Mouse (Mus musculus) lung, postnatal 25 days (tissue): ENCODE results near the gene Klf16.

Experiments
- DNase-seq: peaks from one replicate; pipeline ENCODE4 v3.0.0; 2022; ENCODE audit warnings: low spot score

The Klf16 gene

DNA sequence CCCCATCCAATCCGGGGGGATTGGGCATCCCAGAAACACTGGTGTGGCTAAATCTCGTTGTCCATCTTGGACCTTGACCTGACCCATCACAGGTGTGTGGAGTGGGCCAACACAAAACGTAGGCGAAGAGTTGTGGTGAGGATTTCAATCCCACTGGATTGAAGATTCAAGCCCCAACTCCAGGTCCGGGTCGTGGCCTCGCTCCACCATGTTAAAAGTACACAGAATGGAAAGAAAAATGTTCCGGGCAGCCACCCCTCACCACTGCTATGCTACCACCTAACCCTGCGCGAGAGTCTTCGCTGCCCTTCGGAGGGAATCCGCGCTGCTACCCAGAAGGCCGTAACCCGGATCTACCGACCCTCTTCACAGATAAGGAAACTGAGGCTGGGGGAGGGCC is 1.2 kb downstream of the Klf16 start:
- no peak for DNase-seq

DNA sequence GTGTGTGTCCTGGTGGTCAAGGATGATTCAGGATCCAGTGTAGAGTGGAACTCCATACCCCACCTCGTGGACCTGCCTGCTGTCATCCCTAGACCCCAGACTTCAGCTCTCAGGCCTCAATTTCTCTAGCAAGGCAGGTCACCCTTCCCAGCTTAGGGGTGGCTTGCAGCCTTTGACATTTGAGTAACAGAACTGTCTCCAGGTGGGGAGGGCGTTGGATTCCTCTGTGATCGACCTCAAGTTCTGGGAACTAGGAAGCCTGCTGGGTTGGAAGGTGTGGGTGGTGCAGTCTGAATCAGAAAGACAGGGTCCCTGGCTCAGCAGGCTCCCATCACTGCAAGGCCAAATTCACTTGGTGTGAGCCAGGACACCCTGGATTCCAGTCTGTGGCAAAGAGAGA is 2.2 kb downstream of the Klf16 start:
- DNase-seq: no peak

DNA sequence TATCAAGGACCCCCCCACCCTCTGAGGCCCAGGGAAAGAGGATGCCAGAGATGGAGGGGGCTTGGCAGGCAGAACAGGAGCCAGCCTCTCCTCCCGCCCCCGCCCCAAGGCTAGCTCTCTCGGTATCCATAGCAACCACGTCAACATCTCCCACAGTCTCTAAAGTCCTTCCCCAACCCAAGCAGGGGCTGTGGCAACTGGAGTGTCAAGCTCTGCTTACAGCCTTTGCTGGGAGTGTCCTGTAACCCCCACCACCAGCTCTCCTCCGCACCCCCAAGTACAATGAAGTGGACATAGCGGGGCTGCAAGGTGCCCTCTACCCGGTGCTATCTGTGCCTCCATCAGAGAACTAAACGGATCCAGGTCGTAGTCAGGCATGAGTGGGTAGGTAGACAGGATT is 3.2 kb downstream of the Klf16 start:
- no peak for DNase-seq

DNA sequence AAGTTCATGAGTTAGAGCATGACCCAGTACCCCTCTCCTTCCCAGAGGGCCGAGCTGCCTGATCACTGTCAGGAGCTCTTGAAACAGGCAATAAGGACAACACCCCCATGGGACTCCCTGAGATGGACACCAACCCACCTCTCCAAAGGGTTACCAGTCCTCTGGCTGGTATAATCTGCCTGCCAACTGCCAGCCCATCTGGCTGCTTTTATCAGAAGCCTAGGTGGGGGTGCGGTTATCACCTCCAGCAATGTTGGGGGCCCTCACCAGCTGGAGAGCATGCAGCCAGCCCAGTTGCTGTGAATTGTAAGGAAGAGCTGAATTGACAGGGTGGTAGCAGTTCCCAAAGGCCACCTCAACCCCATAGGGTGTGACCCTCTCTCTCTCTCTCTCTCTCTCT is 4.6 kb downstream of the Klf16 start:
- DNase-seq: no peak

DNA sequence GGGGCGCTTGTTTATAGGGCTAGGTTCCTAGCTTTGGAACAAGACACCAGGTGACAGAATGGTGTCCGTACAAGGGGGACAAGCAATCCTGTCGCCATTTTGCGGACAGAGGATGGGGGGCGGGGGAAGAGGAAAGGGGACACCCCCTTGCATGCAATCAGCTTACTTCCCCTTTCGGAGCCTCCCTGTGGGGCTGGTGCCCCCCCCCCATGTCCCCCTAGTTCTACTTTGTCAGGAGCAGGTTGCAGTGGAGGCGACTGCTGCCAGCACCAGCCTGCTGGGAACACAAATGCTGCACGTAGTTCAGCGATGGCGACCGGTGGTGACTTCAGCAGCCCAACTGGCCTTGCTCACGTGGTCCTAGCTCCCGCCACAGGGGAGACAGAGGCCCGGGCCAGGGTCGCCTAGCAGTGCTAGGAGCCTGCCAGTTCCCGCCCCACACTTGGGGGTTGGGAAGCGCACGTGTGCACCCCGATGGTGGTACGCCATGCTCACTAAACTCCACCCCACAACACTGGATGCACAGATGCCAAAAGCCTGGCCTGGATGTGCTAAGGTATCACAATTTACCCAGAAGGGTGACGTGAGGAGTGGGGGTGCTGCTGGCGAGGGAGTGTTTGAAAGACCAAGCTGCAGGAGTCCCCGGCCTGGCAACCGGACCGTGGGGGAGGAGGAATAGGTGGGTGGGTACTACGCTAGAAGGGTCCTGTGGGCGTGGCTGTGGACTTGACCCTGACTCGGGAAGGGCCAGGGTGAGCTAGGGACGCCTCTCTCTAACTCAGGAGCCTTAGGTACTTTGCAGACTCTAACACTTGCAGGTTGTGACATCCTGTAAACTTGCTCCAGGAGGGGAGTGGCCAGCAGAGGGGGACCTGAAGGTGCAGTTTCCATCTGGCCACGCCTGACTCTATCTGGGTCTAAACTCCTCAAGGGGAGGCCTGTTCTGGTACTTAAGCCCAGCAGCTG is 6.0 kb downstream of the Klf16 start:
- peak; percentile 35 for DNase-seq

DNA sequence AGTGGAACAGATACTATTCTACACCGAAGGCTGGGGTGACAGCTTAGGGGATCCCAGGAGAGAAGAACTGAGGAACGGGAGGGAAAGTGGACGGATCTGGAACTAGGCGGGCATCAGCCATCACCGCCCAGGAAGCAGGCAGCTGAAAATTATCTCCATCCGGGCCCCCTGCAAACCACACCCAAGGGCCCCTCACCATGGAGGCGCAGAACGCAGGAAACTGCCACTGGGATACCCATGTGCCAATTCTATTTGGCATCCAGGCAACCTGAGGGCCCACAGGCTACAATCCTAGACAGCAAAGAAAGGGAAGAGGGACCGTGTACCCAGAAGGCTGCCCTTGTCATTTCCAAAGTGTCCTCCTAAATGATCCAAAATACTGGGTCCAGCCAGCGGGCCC is 6.7 kb downstream of the Klf16 start:
- no peak for DNase-seq

DNA sequence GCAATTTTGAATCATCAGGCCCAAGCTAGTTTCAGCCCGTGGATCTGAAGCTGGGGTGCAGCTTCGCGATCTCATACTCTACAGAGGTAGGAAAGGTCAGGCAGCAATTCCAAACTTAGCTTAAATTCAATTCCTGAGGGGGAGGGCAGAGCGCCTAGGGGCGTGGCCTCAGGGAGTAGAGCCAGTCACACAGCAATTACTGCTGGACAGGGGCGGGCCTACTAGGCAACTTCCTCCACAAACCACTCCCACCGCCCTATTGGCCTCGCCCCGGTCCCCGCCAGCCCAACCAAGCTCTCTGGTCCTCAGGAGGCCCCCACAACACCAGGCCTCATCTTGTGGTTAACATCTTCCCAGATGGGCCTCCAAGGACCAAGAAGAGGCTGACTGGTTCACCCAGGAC is 7.5 kb downstream of the Klf16 start:
- DNase-seq: peak; percentile 79

DNA sequence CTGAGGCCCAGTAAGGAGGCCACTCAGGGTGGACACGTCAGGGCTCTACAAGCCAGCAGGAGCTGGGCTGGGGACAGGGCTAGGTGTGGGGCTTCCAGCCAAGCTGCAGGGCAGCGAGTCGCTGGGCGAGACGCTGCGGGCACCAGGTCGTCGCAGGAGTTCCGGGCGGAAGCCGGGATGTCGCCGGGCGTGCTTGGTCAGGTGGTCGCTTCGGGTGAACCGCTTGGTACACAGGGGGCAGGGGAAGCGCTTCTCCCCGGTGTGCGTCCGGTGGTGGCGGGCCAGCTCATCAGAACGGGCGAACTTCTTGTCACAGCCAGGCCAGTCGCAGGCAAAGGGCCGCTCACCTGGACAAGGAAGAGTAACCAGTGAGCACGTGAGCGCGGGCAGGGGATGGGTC is 8.2 kb downstream of the Klf16 start:
- DNase-seq: no peak

DNA sequence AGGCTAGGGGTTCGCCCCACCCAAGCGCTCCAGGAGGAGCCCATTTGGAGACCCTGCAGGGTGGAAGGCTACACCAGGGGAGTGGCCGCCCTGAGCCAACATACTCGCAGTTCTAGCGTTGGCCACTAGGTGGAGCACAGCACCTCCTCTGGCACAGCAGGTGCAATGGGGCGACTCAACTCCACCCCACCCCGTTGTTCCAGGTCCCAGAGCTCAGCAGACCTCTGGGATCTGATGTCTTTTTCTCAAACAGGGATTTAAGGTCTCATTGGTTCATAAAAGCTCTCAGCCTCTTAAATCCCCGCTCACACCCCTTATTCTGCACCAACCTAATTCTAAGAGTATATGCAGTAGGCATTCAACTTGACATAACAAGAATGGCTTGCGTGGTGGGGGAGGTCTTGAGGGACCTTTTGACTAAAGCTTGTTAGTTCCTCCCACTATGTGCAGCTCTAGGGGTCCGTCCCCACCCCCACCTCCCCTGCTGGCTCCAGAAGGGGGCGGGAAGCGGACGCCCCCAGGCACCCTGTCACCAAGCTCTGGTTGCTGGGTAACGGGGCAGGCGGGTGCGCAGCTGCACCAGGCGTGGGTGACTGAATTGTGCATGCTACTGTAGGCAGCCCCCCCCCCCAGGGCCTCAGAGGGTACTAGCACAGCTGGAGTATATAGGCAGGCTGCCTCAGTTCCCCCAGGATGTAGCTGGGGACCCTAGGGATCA is 10.6 kb downstream of the Klf16 start:
- peak; percentile 89 for DNase-seq

DNA sequence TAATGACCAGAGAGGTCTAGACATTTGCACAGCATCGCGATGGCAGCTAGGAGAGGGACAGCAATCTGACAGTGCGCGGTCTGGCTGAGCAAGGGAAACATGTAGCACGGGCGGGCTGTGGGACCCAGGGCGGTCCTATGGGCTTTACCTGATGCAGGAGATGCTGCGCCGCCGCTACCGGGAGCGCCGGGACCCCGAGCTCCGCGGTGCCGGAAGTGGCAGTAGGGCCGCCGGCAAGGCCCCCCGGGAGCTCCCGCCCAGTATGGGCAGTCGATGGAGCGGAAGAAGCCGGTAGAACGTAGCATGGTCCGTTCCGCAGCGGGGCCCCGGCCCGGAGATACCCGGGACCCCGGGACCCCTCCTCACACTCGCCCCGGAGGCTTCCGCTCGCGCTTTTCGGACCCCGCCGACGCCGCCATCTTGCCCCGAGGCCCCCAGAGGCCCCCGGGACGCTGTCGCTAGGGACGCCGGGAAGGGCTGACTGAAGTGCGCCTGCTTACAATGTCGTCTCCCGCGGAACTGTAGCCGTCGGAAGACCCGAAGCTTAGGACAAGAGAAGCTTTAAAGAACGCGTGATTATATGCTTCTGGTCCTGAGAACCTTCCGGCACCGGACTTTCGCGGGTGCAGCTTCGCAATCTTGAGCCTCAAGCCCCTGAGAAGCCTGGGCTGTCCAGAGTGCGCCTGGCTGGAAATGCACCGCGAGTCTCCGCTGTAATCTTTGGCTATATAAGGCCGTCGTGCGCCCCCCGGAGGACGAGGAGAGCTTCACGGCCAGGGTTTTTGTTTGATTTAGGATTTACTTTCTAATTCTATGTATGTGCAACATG is 15.8 kb downstream of the Klf16 start, which contains the start of gene Rexo1:
Gene Rexo1 (minus strand): TSS at position 445 of the 829 bp plus-strand sequence.
- peak; percentile 92 for DNase-seq

DNA sequence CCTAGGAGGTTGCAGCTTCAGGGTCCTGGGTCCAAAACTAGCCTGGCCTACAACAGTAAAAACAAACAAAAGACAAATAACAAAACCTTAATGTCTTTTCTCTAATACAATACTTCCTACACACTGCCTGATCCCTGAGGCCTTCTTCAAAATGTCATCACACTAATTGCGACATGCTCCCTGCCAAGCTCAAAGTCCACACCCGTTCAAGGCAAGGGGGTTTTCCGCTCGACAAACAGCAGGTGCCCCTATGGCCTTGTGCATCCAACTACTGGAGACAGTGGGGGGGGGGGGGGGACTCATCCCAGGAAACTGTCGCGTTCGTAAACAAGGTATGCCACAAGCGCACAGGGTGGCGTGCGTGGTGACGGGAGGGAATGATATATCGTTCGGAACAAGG is 16.5 kb downstream of the Klf16 start:
- DNase-seq: no peak

DNA sequence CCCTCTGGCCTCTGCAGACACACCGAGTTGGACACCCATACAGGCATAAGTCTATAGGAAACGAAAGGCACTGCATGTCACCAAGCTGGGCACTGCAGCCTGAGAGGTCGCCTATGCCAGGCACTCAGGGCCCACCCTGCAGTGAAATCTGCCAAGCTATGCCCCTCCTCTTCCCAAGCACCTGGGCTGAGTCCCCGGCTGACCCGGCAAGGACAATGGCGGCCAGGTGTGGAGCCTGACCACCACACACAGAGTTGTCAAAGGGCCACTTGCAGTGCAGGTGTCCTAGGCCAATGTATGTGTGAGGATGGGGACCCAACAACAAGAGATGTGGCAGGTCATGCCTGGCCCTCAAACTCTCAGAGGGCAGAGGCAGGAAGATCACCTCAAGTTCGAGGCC is 17.7 kb downstream of the Klf16 start:
- DNase-seq: no peak

DNA sequence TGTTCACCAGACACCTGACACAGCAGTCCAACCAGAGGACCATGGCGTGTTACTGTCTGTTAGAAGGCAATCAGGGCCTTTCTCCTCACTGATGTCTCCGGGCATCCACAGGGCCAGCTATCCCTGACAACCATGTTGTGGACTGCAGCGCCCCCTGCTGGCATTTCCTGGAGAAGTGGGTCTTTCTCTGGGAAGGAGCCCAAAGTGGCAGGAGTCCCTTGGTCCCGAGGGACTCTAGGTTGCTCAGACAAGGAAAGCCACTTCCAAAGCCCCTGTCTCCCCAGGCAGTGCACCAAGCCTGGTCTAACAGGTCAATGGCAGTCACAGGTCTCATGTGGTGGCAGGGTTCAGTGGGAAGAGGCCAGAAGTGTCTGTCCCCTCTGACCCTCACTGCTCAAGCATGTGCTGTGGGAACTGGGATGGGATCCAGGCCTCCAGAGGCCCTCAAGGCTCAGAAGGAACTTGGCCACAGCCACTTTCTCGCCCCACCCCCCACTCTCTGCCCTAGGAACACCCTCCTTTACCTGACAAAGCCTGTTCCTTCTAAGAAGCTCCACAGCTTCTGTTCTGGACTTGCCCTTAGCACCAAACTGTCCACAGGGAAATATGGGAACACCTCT is 19.7 kb downstream of the Klf16 start:
- peak; percentile 76 for DNase-seq

DNA sequence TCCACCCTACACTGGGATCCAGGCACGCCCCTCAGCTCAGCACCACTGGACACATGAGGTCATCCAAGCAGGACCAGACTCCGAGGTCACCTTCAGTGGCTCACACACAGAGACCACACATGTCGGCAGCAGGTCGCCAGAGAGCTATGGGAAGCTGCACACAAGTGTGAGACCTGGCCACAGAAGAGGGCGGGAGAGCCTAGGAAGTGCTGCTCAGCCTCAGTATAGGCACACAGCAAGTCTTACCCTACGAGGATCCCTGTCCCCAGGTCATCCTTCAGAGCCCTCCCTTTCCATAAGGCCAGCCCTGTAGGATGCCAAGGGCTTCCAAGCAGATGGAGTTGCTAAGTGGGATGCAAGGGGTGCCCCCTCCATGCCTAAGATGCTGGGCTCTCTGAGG is 23.1 kb downstream of the Klf16 start:
- no peak for DNase-seq

DNA sequence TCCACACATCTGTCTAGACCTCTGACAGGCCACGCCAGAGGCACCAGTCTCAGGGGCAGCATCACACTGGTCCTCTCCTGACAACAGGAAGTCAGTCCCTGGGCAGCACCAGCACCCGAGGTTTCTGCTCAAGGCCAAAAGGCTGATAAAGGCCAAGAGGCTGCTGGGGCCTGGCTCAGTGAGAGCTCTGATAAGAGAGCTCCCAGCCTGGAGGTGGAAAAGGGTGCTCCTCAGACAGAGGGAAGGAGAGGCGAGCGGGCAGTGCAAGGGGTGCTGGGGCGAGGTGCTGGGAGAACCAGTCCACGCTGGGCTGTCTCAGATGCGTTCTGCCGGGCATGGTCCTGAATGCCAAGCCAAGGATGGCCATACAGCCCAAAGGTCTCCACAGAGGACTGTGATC is 23.5 kb downstream of the Klf16 start:
- DNase-seq: no peak

DNA sequence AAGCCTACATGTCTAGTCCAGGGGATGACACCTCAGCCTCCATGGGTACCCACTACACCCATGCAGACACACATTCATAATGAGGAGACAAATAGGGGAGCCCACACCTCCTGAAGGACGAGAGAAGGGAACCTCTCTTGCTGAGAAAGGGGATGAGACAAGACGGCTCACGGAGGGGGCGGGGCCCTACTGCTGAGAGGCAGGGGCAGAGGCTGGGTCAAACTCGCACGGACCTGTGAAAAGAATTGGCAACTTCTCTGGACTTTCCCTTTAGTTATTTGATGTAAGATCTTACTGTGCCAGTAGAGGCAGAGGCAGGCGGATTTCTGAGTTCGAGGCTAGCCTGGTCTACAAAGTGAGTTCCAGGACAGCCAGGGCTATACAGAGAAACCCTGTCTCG is 24.8 kb downstream of the Klf16 start:
- no peak for DNase-seq

DNA sequence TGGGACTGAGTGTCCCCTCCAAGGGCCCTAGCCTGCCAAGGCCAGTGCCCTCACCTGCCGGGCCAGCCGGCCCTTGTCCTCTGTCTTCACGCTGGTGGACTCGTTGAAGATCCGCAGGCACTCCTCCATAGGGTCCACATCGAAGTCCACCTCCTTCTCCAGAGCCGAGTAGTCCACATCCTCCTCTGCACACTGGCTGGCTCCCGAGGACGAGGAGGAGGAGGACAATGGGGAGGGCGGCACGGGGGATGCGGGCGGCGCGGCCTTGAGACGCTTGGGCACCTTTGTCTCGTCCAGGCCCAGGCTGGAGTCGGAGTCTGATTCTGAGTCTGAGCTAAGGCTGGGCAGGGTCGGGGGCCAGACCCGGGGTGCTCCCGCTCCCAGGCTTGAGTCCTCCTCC is 27.8 kb downstream of the Klf16 start:
- DNase-seq: no peak

DNA sequence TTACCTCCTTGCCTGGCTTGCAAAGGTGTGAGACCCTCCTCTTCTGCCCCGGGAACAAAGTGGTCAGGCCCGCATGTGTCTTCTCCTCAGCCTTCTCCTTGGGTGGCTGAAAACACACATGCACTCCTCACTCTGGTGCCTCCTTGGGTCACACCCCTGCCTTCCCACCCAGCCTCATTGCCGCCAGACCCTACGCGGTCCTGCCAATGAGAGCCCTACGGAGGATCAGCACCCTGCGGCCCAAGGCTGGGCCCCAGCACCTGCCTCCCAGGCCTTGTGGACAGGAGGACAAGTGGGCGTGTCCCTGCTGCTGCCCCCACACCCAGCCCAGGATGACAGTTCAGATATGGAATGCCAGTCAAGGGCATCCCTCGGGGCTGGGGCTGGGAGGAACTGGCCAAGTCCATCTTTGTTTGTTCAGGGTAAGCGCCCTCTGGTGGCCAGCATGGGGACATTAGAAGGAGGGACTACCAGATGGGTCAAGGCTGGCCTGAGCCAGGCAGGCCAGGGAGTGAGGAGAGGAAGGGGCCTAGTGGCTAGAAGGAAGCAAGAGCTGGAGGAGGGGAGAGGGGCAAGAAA is 28.6 kb downstream of the Klf16 start:
- DNase-seq: peak; percentile 52

DNA sequence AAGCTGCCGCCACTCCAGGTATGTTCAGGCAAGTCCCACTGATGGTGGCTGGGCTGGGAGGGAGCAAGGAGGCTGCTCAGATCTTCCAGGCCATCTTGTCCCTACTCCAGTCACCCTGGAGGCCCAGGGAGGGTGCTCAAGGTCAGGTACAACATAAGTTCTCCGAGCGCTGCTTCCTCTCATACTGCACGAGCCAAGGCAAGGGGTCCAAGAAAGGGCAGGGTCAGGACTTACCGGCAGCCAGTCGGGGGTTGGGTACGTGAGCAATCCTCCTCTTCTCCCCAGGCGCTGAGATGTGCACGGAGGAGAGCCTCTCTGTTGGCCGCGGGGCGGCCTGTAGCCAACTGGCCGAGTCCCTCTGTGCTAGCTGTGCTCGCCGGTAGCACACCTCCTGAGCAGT is 29.6 kb downstream of the Klf16 start:
- DNase-seq: no peak

DNA sequence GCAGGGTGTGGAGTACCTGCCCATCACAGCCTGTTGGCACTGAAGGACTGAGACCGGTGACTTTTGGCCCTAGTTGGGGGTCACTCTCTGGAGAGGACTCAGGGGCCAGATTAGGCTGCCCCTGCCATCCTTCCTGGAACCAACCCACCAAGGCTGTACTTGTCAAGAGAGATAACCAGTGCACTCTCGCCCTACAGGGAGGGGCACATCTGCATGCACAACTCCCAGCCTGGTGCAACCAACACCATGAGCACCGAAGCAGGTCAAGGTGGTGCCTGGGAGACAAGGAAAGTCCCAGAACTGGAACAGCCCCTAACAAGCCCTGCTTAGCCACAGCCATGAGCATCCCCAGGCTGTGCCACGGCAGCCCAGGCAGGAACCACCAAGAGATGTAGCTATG is 30.2 kb downstream of the Klf16 start:
- no peak for DNase-seq

DNA sequence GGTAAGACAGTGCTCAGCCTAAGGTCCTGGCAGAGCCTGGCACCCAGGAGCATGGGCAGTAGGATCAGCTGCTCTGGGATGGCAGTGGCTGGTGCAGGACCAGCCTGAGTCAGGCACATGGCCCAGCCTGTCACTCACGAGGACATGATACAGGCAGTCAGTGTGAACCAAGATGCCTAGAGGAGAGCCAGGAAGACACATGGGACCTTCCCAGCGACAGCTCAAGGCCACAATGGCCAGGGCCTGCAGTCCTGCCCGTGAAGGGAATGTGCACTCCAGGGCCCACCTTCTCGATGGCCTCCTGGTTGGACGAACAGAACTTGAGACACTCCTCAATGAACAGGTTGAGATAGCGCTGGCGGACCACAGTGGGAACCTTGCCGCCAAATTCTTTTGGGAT is 31.5 kb downstream of the Klf16 start:
- DNase-seq: no peak

DNA sequence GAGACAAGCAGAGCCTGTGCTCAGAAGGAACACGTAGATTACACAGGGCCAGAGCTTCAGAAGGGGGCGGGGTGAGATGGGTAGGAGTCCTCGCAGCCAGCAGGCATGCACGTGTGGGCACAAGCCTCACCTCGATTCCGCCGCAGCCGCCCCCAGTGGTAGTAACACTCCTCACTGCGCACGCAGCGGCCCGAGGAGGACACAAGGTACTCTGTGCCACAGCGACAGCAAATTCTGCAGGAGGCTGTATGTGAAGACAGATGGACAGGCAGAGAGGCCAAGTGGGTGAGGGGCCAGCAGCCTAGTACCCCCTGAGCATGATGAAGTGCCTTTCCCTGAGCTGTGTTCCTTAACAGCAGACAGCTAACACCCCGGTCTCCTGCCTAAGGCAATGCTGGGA is 33.2 kb downstream of the Klf16 start:
- no peak for DNase-seq
